Mouse (Mus musculus) adrenal gland, postnatal 4 days (tissue): ENCODE results near the gene Tnr. TPM values are rescaled to one million over a fixed set of nuclear protein-coding genes. Genes with fewer than 3 reads are reported as not detected.

Source experiments
- DNase-seq, 2 experiments: peaks; one replicate each; pipeline ENCODE4 v3.0.0; 2021 to 2022; ENCODE audit warnings: low spot score in 2 of 2, mixed read lengths in 2 of 2
- total RNA-seq, 2 experiments: library from RNA; stranded (reverse); gene quantifications; 2 replicates each; pipeline ENCODE4 v1.2.3; 2021

The Tnr gene
- total RNA-seq, 2 experiments from 2014 or later = 2.6 to 4.9 TPM

GRCm38 (mm10) chr1:159783842-159784241, 260.3 kb downstream of the Tnr start:
- DNase-seq = no peak

GRCm38 (mm10) chr1:159788312-159788711, 264.7 kb downstream of the Tnr start:
- no peak for DNase-seq

- no peak for DNase-seq
Measured at GRCm38 (mm10) chr1:159792546-159792945, 269.0 kb downstream of the Tnr start.

DNA sequence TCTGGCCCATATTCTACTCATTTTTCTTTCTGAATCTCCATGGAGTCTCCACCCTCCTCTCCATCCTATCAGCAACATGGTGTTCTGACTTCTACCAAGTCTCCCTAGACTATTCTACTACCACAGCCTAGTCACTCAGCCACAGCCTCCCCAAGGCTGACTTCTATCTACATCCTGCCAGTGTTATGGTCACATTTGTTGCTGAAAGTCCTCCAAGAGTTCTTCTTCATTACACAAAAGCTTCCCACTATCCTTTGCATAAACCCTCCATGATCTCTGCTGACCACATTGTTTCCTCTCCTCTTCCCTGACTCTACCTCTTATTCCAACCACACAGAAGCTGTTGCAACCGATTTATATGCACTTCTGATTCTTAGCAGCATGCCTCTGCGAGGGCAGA, 272.5 kb downstream of the Tnr start:
- no peak for DNase-seq

DNA sequence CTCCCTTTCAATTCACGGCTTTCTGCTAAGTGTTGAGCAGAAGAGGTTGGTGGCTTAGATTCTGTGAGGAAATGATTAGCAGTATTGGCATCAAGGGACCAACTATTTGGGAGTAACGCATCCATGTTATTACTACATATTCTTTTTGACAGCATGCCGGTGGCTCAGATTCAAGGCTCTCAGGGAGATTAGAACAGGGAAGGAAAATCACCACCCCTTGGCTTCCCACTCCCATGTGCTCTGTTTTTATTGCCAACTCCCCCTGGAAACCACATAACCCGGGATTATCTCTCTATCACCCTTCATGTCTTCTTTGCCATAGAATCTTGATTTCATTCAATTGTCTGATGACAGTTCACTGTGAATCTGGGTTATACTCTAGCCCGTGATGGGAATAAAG, 276.8 kb downstream of the Tnr start:
- DNase-seq = no peak

GRCm38 (mm10) chr1:159801753-159802152, 278.2 kb downstream of the Tnr start:
- DNase-seq = no peak

DNA sequence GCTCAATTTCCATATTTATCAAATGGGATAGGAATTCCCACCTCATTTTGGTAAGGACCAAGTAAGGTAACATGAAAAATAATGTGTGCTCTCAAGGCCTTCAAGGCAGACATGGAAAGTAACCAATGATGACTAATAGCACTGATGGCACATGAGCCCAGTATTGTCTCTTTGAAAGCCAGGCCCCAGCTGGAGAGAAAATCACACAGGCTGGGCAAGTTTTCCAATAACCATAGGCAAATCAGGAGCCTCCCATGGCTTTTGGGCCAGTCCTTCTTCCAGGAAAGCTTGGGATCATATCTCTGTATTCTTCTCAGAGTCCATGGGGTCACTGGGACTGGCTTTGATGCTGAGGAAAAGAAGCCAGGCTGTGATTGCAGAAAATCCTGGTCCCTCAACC, 280.1 kb downstream of the Tnr start:
- DNase-seq = no peak

- DNase-seq = no peak
Measured at GRCm38 (mm10) chr1:159809493-159809892, 285.9 kb downstream of the Tnr start.

- no peak for DNase-seq
Measured at GRCm38 (mm10) chr1:159811805-159812204, 288.2 kb downstream of the Tnr start.

- DNase-seq = no peak
Measured at GRCm38 (mm10) chr1:159812820-159813411, 289.3 kb downstream of the Tnr start.

GRCm38 (mm10) chr1:159814348-159814747, 290.8 kb downstream of the Tnr start:
- DNase-seq = no peak

- no peak for DNase-seq
Measured at GRCm38 (mm10) chr1:159816614-159817371, 293.2 kb downstream of the Tnr start.

GRCm38 (mm10) chr1:159819511-159819910, 295.9 kb downstream of the Tnr start:
- DNase-seq = no peak

GRCm38 (mm10) chr1:159822416-159822815, 298.8 kb downstream of the Tnr start:
- DNase-seq = no peak

- DNase-seq = no peak
Measured at GRCm38 (mm10) chr1:159828531-159828930, 305.0 kb downstream of the Tnr start.

GRCm38 (mm10) chr1:159833165-159833564, 309.6 kb downstream of the Tnr start:
- no peak for DNase-seq

- no peak for DNase-seq
Measured at GRCm38 (mm10) chr1:159833646-159834338, 310.2 kb downstream of the Tnr start.

DNA sequence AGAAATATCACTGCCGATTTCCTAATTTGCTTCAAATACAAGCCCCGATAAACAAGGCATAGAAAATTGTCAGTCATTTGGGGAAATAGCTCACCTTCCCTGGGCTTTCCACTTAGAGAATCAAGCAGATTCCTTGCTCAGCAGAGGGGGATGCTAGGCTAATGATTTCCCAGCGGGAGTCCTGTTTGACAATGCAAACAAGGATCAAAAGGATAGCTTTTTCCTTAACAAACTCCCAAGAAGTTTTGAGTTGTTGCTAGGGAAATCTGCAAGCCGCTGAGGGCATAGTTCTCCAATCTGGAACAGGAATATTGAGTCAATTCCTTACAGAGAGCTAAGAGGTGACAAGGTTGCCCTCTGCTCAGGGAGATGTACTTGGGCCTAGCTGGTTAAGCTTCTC, 311.6 kb downstream of the Tnr start:
- no peak for DNase-seq

DNA sequence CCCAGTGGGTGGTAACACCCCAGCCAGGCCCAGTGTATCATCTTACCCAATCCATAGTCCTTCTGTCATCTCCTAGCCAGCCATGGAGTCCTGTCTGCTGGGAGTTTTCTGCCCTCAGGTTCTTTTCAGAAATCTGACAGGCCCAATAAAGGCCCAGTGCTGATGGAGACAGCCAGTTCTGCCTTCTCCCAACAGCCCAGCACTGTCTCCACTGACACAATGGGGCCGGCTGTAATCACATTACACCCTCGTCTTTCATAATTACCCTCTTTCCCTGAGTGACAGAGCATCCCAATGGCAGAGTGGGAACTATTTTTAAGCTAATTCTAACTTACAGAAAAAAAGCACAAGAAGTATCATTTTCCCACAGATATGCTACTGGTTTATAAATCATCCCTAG, 316.8 kb downstream of the Tnr start:
- DNase-seq = no peak

DNA sequence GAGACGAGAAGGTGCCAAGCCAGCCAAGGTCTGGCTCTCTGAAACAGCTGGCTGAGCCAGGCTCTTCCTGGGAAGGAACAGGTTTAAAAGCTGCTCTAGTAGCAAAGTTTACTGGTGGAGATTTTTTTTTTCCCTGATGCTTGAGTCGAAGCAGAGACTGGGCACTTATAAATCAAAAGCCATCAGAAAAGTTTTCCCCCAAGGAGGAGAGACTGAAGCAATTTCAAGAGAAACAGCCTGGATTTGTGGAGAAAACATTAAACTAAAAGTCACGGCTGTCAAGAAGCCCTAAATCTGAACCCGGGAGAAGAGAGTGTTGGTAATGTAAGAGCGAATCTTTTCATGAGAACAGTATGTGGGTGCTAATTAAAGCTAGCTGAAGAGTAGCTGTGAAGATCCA, 319.3 kb downstream of the Tnr start:
- DNase-seq = no peak

DNA sequence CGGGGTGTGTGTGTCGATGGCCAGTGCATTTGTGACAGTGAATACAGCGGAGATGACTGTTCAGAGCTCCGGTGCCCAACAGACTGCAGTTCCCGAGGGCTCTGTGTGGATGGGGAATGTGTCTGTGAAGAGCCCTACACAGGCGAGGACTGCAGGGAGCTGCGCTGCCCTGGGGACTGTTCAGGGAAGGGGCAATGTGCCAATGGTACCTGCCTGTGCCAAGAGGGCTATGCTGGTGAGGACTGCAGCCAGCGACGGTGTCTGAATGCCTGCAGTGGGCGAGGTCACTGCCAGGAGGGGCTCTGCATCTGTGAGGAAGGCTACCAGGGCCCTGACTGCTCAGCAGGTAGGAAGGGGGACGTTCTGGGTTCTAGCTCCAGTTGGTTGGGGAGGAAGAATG, 328.5 kb downstream of the Tnr start:
- DNase-seq = no peak

DNA sequence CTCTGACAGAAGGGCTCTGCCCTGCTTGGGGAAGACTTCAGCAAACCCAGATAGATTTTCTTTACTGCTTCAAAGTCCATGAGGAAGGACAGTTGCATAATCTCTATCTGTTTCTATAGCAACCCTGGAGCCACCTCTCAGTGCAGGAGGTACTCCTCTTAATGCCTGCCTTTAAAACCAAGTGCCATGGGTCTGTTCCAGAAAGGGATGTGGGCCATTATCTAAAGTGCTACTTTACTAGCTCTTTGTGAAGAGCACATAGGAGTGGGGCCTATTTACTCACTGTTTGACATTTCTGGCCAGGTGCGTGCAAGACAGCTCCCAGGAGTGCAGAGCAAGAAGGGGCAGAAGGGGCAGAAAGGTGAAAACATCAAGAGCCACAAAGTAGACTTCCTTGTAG, 330.7 kb downstream of the Tnr start:
- DNase-seq = no peak
